Mouse (Mus musculus) erythroblast, embryonic 14.5 days (primary cell): Measurements from ENCODE around the gene Tubd1.

Source experiments
- GATA1 ChIP-seq: IDR thresholded peaks from 2 replicates; pipeline ENCODE4 v1.6.1; 2012; ENCODE audit warnings: low read length, inconsistent platforms, mixed read lengths
- TAL1 ChIP-seq: IDR thresholded peaks from 3 replicates; pipeline ENCODE4 v1.6.1; 2012; ENCODE audit warnings: low read length, inconsistent platforms, mixed read lengths

DNA sequence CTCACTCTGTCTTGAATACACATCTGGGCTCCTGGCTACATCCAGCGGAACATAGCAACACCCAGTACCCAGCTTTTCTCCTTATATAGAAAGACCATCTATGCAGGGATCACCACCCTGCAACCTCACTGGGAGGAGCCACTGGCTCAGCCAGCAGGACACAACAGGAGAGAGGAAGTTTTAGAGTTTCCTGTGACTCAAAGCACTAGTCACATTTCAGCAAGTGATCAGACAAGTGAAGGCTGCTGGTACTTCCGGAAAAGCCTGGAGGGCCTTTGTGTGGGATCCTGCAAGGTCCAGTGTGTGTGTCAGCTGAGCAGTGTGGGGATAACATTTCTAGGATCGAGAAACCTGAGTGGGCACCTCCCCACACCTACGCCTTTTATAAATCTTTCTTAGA is 32.4 kb downstream of the Tubd1 start:
- TF ChIP-seq GATA1 (no peak), TAL1 (no peak)
